Mouse (Mus musculus) kidney, adult 9 months (tissue): ENCODE measurements around the gene Rhoq.

Experiments used
- DNase-seq: peaks from one replicate; pipeline ENCODE4 v3.0.0; 2022

The Rhoq gene

GRCm38 (mm10) chr17:87011301-87012019, 48.6 kb downstream of the Rhoq start:
- DNase-seq = no peak

GRCm38 (mm10) chr17:87019692-87020091, 56.8 kb downstream of the Rhoq start:
- DNase-seq = no peak

- DNase-seq = no peak
Observed at GRCm38 (mm10) chr17:87024491-87025242, 61.8 kb downstream of the Rhoq start.

- DNase-seq = peak; percentile 99
Observed at GRCm38 (mm10) chr17:87025269-87025949, 62.5 kb downstream of the Rhoq start, which contains the start of the genes Pigf and Cript. Pigf (minus strand) TSS chr17:87025406. Cript (plus strand) TSS chr17:87025550.

GRCm38 (mm10) chr17:87036141-87037073, 73.5 kb downstream of the Rhoq start:
- DNase-seq = peak; percentile 44

- DNase-seq = no peak
Observed at GRCm38 (mm10) chr17:87038496-87038895, 75.6 kb downstream of the Rhoq start.

GRCm38 (mm10) chr17:87041739-87042138, 78.9 kb downstream of the Rhoq start:
- no peak for DNase-seq

GRCm38 (mm10) chr17:87044364-87044763, 81.5 kb downstream of the Rhoq start:
- DNase-seq = peak; percentile 95

- no peak for DNase-seq
Observed at GRCm38 (mm10) chr17:87044796-87045195, 81.9 kb downstream of the Rhoq start.
